Mouse (Mus musculus): Measurements from ENCODE around the gene Ggps1. TPM values are rescaled to one million over a fixed set of nuclear protein-coding genes. Genes with fewer than 3 reads are reported as not detected.
A peak's percentile ranks its signal among the peaks of the same experiment; 100 is the strongest.

The Ggps1 gene
- total RNA-seq (2014; fragmentation: Nextera tagmentation): 21.7 and 23.3 TPM in 2 replicates
- 12.6 and 17.0 TPM in 2 replicates for total RNA-seq (2017)

GRCm38 (mm10) chr13:14063013-14063941 lies at the start of gene Ggps1, which contains the start of gene Arid4b:
TSS of gene Ggps1 (minus strand) at chr13:14063488.
TSS of gene Arid4b (plus strand) at chr13:14063232.
- peak; percentile 94 for ATAC-seq (replicated peaks; ENCODE audit: low FRiP score, low TSS enrichment, poor library complexity, severe bottlenecking)

DNA sequence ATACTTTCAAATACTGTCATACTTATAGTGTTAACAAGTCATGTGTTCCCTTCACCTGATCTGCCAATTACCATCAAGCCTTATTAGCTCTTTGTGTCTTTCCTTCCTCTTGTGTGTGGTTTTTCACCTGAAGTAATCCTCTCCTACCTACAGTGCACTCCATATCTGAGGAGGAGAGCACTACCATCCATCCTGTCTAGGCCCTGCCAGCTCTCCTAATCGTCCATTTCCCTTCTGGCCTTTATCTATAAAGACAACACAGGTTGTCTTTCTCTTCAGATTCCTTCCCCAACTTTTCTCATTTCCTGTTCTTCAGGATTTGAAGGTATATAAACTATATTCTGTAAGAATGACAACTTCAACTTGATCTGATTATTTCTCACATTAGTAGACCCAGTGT lies 47.9 kb upstream of the Ggps1 start:
- ATAC-seq (replicated peaks; ENCODE audit: low FRiP score, low TSS enrichment, poor library complexity, severe bottlenecking): peak; percentile 60; the same call in 1 of the 2 replicates

DNA sequence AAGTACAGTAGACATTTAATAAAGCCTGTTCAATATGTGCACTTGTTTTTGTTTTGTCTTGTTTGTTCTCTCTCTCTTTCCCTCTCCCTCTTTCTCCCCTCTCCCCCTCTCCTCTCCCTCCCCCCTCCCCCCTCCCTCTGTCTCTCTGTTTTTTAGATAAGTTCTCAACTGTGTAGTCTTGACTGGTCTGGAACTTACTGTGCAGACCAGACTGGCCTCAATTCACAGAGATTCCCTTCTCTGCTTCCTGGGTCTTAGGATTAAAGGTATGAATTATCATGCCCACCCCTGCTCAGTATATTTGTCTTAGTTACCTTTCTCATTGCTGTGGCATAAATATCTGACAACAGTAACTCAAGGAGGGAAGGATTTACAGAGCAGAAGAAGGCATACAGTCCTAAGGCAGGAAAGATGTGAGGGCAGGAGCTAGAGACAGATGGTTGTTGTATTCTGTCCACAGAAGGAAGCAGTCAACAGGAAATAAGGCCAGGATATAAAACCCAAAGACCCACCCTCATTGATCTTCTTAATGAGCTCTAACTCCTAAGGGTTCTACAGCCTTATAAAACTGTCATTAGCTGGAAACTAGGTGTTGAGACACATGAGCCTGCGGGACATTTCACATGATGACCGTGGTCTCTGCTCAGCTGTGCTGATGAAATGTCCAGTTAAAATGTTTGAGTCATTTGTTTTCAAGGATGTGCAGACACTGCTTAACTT lies 47.0 kb upstream of the Ggps1 start:
- peak; percentile 60 for ATAC-seq (replicated peaks; ENCODE audit: low FRiP score, low TSS enrichment, poor library complexity, severe bottlenecking)

- ATAC-seq (replicated peaks; ENCODE audit: low FRiP score, low TSS enrichment, poor library complexity, severe bottlenecking): no peak
Observed at GRCm38 (mm10) chr13:14103026-14103425, 39.7 kb upstream of the Ggps1 start.

DNA sequence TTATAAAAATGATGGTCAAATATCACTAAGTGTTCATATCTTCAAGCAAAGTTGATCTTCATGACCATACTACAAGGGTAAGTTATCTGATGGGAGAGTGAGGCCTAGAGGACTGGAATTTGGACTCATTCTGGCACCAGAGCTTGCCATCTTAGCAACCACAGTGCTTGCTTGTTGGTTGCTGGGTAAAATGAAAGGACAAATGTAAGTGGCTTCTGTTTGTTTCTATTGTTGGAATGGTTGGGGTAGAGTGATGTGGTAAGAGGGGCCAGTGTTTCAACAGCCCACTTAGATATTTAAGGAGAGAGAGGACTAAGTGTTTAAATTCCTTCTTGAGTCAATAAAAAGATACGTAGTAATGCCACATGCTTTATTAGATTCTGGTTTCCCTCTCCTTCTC lies 25.4 kb upstream of the Ggps1 start:
- no peak; the same call in 1 of the 2 replicates for ATAC-seq (replicated peaks; ENCODE audit: low FRiP score, low TSS enrichment, poor library complexity, severe bottlenecking)

DNA sequence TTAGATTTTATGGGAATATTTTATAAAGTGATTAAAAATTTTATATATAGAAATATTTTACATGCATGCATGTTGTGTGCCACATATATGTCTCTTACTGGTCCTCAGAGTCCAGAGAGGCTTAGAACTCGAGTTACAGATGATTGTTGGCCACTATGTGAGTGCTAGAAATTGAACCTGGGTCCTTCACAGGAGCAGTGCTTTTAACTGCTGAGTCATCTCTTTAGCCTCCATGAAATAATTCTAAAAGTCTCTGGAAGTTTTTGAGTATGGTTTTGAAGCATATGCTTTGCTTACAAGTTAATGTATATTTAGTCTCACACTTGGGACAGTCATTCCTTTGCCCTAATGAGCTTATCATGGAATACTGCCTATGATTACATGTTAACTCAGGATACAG lies 12.0 kb upstream of the Ggps1 start:
- ATAC-seq (replicated peaks; ENCODE audit: low FRiP score, low TSS enrichment, poor library complexity, severe bottlenecking): no peak

DNA sequence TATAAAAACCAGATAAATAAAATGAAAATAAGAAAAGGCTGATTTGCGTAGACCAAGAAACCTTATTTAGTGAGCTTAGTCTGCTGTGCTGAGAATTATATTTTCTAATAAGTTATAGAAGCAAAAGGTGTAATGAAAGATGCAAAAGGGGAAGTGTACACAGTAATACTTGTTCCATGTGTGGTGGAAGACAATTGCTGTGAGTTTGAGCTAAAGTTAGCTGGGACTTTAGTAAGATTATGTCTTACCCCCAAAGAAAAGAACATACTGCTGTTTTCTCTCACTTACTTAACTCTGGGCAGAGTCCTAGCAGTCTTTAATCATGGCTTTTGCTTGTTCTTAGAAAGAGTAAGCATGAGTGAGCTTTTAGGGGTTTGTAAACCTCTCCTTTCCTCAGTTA lies 11.1 kb upstream of the Ggps1 start:
- ATAC-seq (replicated peaks; ENCODE audit: low FRiP score, low TSS enrichment, poor library complexity, severe bottlenecking): no peak

DNA sequence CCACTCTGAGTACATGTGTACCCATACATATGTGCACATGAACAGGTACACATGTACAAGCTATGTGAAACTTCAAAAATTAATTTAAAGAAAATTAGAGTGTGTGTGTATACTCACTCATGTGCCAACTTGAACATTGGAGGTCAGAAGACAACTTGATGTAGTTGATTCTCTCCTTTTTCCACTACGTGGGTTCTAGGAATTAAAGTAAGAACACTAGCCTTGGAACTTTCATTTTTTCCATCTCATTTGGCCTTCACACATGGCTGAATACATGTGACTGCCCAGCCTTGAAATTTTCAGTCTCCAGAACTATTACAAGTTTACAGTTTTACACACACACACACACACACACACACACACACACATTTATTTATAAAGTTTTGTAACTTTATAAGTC lies 6.0 kb upstream of the Ggps1 start:
- no peak for ATAC-seq (replicated peaks; ENCODE audit: low FRiP score, low TSS enrichment, poor library complexity, severe bottlenecking)

GRCm38 (mm10) chr13:14068035-14068434 lies 4.7 kb upstream of the Ggps1 start:
- ATAC-seq (replicated peaks; ENCODE audit: low FRiP score, low TSS enrichment, poor library complexity, severe bottlenecking): no peak

- no peak for ATAC-seq (replicated peaks; ENCODE audit: low FRiP score, low TSS enrichment, poor library complexity, severe bottlenecking)
Observed at GRCm38 (mm10) chr13:14065701-14066100, 2.4 kb upstream of the Ggps1 start.

DNA sequence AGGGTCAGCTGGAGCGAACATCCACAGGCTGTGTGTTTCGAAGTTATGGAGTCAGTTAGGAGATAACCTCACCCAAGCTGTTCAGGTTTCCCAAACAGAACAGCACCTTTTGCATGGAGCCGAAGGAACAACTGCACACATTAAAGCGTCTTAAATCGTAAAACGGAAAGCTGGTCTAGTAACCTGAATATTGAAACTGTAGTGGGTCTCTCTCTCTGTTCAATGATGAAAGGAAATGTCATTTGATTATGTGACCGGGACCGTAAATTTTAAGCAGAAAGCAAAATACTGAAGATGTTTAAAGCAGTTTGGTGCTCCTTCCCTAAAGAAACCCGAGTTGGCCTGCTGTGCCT lies 1.7 kb upstream of the Ggps1 start:
- no peak for ATAC-seq (replicated peaks; ENCODE audit: low FRiP score, low TSS enrichment, poor library complexity, severe bottlenecking)

DNA sequence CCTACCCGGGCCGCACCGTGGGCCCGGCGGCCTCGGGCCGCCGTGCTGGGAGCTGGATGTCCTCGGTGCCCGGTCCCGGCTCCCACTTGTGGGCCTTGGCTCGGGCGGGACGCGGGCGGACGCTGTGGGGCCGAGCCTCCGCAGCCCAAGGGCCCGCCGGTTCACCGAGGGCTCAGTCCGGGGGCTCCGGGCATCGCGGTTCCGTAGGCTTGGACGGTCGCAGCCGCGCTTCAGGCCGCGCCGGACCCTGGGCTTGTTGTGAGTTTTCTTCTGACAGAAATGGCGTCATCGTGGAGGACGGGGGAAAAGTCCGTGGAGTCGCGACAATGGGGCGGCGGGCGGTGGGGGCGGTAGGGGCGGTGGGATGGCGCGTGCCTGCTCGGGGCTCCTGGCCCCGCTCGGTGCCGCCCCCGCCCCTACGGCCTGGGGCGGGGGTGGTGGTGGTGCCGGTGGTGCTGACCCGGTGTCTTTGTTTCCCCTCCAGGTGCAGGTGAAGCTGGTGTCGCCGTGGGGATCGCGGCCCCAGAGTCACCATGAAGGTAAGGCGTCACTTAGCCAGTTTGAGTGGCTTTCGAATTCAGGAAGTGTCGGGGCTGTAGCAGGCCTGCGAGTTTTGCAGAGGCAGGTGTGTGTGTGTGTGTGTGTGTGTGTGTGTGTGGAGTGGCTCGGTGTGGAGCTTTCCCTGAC lies 1.2 kb upstream of the Ggps1 start:
- ATAC-seq (replicated peaks; ENCODE audit: low FRiP score, low TSS enrichment, poor library complexity, severe bottlenecking): 0 out of 2 replicates have a peak, but pooled peaks have one; percentile 1

GRCm38 (mm10) chr13:14063942-14064271 lies 619 bp upstream of the Ggps1 start:
- peak; percentile 32 for ATAC-seq (replicated peaks; ENCODE audit: low FRiP score, low TSS enrichment, poor library complexity, severe bottlenecking)

GRCm38 (mm10) chr13:14062209-14063012 lies 877 bp downstream of the Ggps1 start:
- ATAC-seq (replicated peaks; ENCODE audit: low FRiP score, low TSS enrichment, poor library complexity, severe bottlenecking): no peak

GRCm38 (mm10) chr13:14059582-14059981 lies 3.7 kb downstream of the Ggps1 start:
- no peak for ATAC-seq (replicated peaks; ENCODE audit: low FRiP score, low TSS enrichment, poor library complexity, severe bottlenecking)

GRCm38 (mm10) chr13:14056801-14057200 lies 6.5 kb downstream of the Ggps1 start:
- ATAC-seq (replicated peaks; ENCODE audit: low FRiP score, low TSS enrichment, poor library complexity, severe bottlenecking): 0 out of 2 replicates have a peak, but pooled peaks have one; percentile 36

GRCm38 (mm10) chr13:14049878-14050277 lies 13.4 kb downstream of the Ggps1 start:
- ATAC-seq (replicated peaks; ENCODE audit: low FRiP score, low TSS enrichment, poor library complexity, severe bottlenecking): no peak

- peak; percentile 69 for ATAC-seq (replicated peaks; ENCODE audit: low FRiP score, low TSS enrichment, poor library complexity, severe bottlenecking)
Observed at GRCm38 (mm10) chr13:14044521-14044920, 18.8 kb downstream of the Ggps1 start.

DNA sequence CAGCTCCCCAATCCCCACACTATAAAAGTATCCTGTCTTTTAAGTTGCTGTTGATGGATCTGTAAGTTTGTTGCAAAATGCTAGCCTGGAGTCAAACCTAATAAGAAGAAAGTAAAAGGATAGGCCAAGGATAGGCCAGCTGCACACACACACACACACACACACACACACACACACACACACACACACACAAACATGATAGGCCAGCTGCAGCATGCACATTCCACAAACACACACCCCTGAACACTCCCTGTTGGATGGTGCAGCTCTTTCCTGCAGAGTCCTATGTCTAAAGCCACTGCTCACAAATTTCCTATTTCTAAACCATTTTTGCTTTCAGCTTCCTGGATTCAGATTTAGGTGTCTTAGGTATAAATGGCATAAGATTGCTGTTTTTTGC lies 19.4 kb downstream of the Ggps1 start:
- ATAC-seq (replicated peaks; ENCODE audit: low FRiP score, low TSS enrichment, poor library complexity, severe bottlenecking): no peak
